Mouse (Mus musculus) MEL (cell line): ENCODE measurements at regions not wholly inside any gene's neighbourhood (a gene's known extent, or its start where the extent isn't known, plus 50 kb on each side); places are given as distances from the start of the nearest gene placed in this dataset.

Experiments used
- DNase-seq: peaks from one replicate; pipeline ENCODE4 v3.0.0; 2011; ENCODE audit warnings: low read depth, low spot score
- H3K27ac ChIP-seq: 2 replicates; pipeline ENCODE4 v1.5.1; 2012; ENCODE audit warnings: low read depth, mild to moderate bottlenecking, control low read depth, low read length, moderate library complexity; ENCODE audit not compliant: control insufficient read depth
- H3K27me3 ChIP-seq, 2 experiments: fragments of 150-350 bp in 1 of 2; sonication (generic) in 1 of 2; 2 replicates each; pipeline ENCODE4 v1.6.1; 2012; ENCODE audit warnings: low read length in 2 of 2, mild to moderate bottlenecking in 2 of 2, improper control_type of control experiment in 1 of 2, moderate library complexity in 1 of 2; ENCODE audit not compliant: insufficient read depth in 2 of 2, control insufficient read depth in 1 of 2
- H3K36me3 ChIP-seq, 2 experiments: 2 replicates each; pipeline ENCODE4 v1.6.1; 2012 to 2014; ENCODE audit warnings: low read length in 2 of 2, improper control_type of control experiment in 1 of 2, inconsistent platforms in 1 of 2, mild to moderate bottlenecking in 1 of 2; ENCODE audit not compliant: insufficient read depth in 2 of 2, control insufficient read depth in 1 of 2
- H3K4me1 ChIP-seq, 2 experiments: fragments of 150-350 bp in 1 of 2; sonication (generic) in 1 of 2; 2 replicates each; pipeline ENCODE4 v1.6.1; 2012; ENCODE audit warnings: low read length in 2 of 2, improper control_type of control experiment in 1 of 2, mild to moderate bottlenecking in 1 of 2; ENCODE audit not compliant: insufficient read depth in 2 of 2, control insufficient read depth in 1 of 2
- H3K4me3 ChIP-seq, 2 experiments: fragments of 150-350 bp in 1 of 2; sonication (generic) in 1 of 2; 2 replicates each; pipeline ENCODE4 v1.5.1; 2012; ENCODE audit warnings: low read depth in 2 of 2, low read length in 2 of 2, mild to moderate bottlenecking in 2 of 2, moderate library complexity in 2 of 2, control low read depth in 1 of 2, improper control_type of control experiment in 1 of 2; ENCODE audit not compliant: control insufficient read depth in 1 of 2, insufficient read depth in 1 of 2
- H3K79me2 ChIP-seq: 2 replicates; pipeline ENCODE4 v1.6.1; 2012; ENCODE audit warnings: mild to moderate bottlenecking, low read length, moderate library complexity; ENCODE audit not compliant: control insufficient read depth, poor library complexity, insufficient read depth
- H3K9ac ChIP-seq: 2 replicates; pipeline ENCODE4 v1.6.1; 2012; ENCODE audit warnings: low read depth, mild to moderate bottlenecking, control low read depth, low read length, moderate library complexity; ENCODE audit not compliant: control insufficient read depth, poor library complexity, severe bottlenecking
- H3K9me3 ChIP-seq: fragments of 150-350 bp; sonication (generic); replicated peaks from 2 replicates; pipeline ENCODE4 v1.6.1; 2012; ENCODE audit warnings: mild to moderate bottlenecking, low read length, improper control_type of control experiment, moderate library complexity; ENCODE audit not compliant: insufficient read depth
- BHLHE40 ChIP-seq: IDR thresholded peaks from 2 replicates; pipeline ENCODE4 v1.6.1; 2012; ENCODE audit warnings: low read depth, mild to moderate bottlenecking, inconsistent platforms, low read length, improper control_type of control experiment, borderline replicate concordance
- CTCF ChIP-seq, 3 experiments: IDR thresholded peaks in 2 of 3; conservative IDR thresholded peaks in 1 of 3; 2 replicates each; pipeline ENCODE4 v1.5.1; 2011 to 2012; ENCODE audit warnings: low read length in 3 of 3, low read depth in 2 of 3, mild to moderate bottlenecking in 2 of 3, improper control_type of control experiment in 1 of 3, inconsistent platforms in 1 of 3, mixed read lengths in 1 of 3, moderate library complexity in 1 of 3; ENCODE audit not compliant: control insufficient read depth in 1 of 3, insufficient read depth in 1 of 3, poor library complexity in 1 of 3, severe bottlenecking in 1 of 3
- E2F4 ChIP-seq: IDR thresholded peaks from 2 replicates; pipeline ENCODE4 v1.6.1; 2011; ENCODE audit warnings: low read depth, low read length, improper control_type of control experiment, borderline replicate concordance
- ETS1 ChIP-seq: IDR thresholded peaks from 2 replicates; pipeline ENCODE4 v1.6.1; 2012; ENCODE audit warnings: low read depth, mild to moderate bottlenecking, inconsistent platforms, low read length, improper control_type of control experiment, moderate library complexity
- GABPA ChIP-seq: IDR thresholded peaks from 2 replicates; pipeline ENCODE4 v1.6.1; 2012; ENCODE audit warnings: low read depth, mild to moderate bottlenecking, inconsistent platforms, low read length, improper control_type of control experiment, moderate library complexity
- GATA1 ChIP-seq: IDR thresholded peaks from 2 replicates; pipeline ENCODE4 v1.6.1; 2011; ENCODE audit warnings: low read depth, low read length, improper control_type of control experiment
- HCFC1 ChIP-seq: IDR thresholded peaks from 2 replicates; pipeline ENCODE4 v1.6.1; 2012; ENCODE audit warnings: low read depth, mild to moderate bottlenecking, inconsistent platforms, low read length, improper control_type of control experiment, moderate library complexity
- JUND ChIP-seq: IDR thresholded peaks from 2 replicates; pipeline ENCODE4 v1.6.1; 2011; ENCODE audit warnings: low read depth, mild to moderate bottlenecking, improper control_type of control experiment, low read length
- MAX ChIP-seq: IDR thresholded peaks from 2 replicates; pipeline ENCODE4 v1.6.1; 2011; ENCODE audit warnings: low read length, improper control_type of control experiment
- MXI1 ChIP-seq: IDR thresholded peaks from 2 replicates; pipeline ENCODE4 v1.6.1; 2011; ENCODE audit warnings: mild to moderate bottlenecking, low read depth, low read length, improper control_type of control experiment
- MYB ChIP-seq: IDR thresholded peaks from 2 replicates; pipeline ENCODE4 v1.6.1; 2011; ENCODE audit warnings: mild to moderate bottlenecking, low read depth, low read length, improper control_type of control experiment
- NELFE ChIP-seq: IDR thresholded peaks from 2 replicates; pipeline ENCODE4 v1.6.1; 2011; ENCODE audit warnings: low read depth, low read length, improper control_type of control experiment
- NRF1 ChIP-seq: IDR thresholded peaks from 2 replicates; pipeline ENCODE4 v1.6.1; 2014; ENCODE audit warnings: low read depth, mild to moderate bottlenecking, inconsistent platforms, low read length, improper control_type of control experiment, moderate library complexity; ENCODE audit not compliant: poor library complexity, insufficient read depth, severe bottlenecking
- RCOR1 ChIP-seq: IDR thresholded peaks from 2 replicates; pipeline ENCODE4 v1.6.1; 2012; ENCODE audit warnings: low read depth, mild to moderate bottlenecking, inconsistent platforms, low read length, improper control_type of control experiment
- SIN3A ChIP-seq: IDR thresholded peaks from 2 replicates; pipeline ENCODE4 v1.6.1; 2012; ENCODE audit warnings: low read length, improper control_type of control experiment, inconsistent platforms
- SMC3 ChIP-seq: IDR thresholded peaks from 2 replicates; pipeline ENCODE4 v1.6.1; 2011; ENCODE audit warnings: low read depth, low read length, improper control_type of control experiment
- TAL1 ChIP-seq: IDR thresholded peaks from 2 replicates; pipeline ENCODE4 v1.6.1; 2012; ENCODE audit warnings: mild to moderate bottlenecking, inconsistent platforms, low read length, moderate library complexity, mixed read lengths
- TBP ChIP-seq: IDR thresholded peaks from 2 replicates; pipeline ENCODE4 v1.8.0; 2011; ENCODE audit warnings: low read depth, low read length, improper control_type of control experiment
- USF1 ChIP-seq: IDR thresholded peaks from 2 replicates; pipeline ENCODE4 v1.6.1; 2014; ENCODE audit warnings: low read depth, mild to moderate bottlenecking, inconsistent platforms, low read length, improper control_type of control experiment, moderate library complexity
- ZKSCAN1 ChIP-seq: IDR thresholded peaks from 2 replicates; pipeline ENCODE4 v1.6.1; 2012; ENCODE audit warnings: low read depth, mild to moderate bottlenecking, inconsistent platforms, low read length, improper control_type of control experiment, moderate library complexity
- ZMIZ1 ChIP-seq: IDR thresholded peaks from 2 replicates; pipeline ENCODE4 v1.6.1; 2012; ENCODE audit warnings: low read depth, mild to moderate bottlenecking, inconsistent platforms, low read length, improper control_type of control experiment, moderate library complexity
- ZNF384 ChIP-seq: IDR thresholded peaks from 2 replicates; pipeline ENCODE4 v1.6.1; 2012; ENCODE audit warnings: low read depth, mild to moderate bottlenecking, inconsistent platforms, low read length, improper control_type of control experiment

- TF ChIP-seq GATA1 (no peak), BHLHE40 (no peak), TAL1 (no peak), HCFC1 (no peak)
- TF ChIP-seq, all 39 proteins: peak for 0
Observed at GRCm38 (mm10) chr14:71642536-71642935, 849.1 kb downstream of the Gm9195 start.

GRCm38 (mm10) chr14:71639083-71639482, 852.6 kb downstream of the Gm9195 start:
- H3K9me3 ChIP-seq: no peaks in the 10 kb centered on the region
- H3K27me3 ChIP-seq: no peaks in the 10 kb centered on the region

More at GRCm38 (mm10) chr14:71642536-71642935, 849.1 kb downstream of the Gm9195 start:
- Histone ChIP-seq H3K9ac (no peak overlapping the region), H3K9me3 (no peaks in the 10 kb centered on the region), H3K36me3 (no peaks in the 10 kb centered on the region), H3K27ac (no peak overlapping the region), H3K27me3 (no peaks in the 10 kb centered on the region), H3K4me1 (no peaks in the 10 kb centered on the region), H3K4me3 (no peak overlapping the region), H3K79me2 (no peaks in the 10 kb centered on the region)
- no peak for DNase-seq

GRCm38 (mm10) chr14:71635091-71635490, 856.5 kb downstream of the Gm9195 start:
- Histone ChIP-seq H3K36me3 (no peaks in the 10 kb centered on the region), H3K4me3 (no peak overlapping the region), H3K9me3 (no peaks in the 10 kb centered on the region), H3K79me2 (no peaks in the 10 kb centered on the region), H3K27ac (no peak overlapping the region), H3K4me1 (no peaks in the 10 kb centered on the region), H3K27me3 (no peaks in the 10 kb centered on the region)
- no peak for DNase-seq
- TF ChIP-seq MYB: no peak
- TF ChIP-seq MXI1: no peak
- TF ChIP-seq SIN3A: no peak
- TF ChIP-seq JUND: no peak
- TF ChIP-seq ZKSCAN1: no peak
- no peak for TF ChIP-seq USF1
- no peak for TF ChIP-seq HCFC1
- no peak for TF ChIP-seq E2F4
- TF ChIP-seq MAX: no peak
- no peak for TF ChIP-seq SMC3
- no peak for TF ChIP-seq GABPA
- TF ChIP-seq NELFE: no peak
- no peak for TF ChIP-seq ETS1
- TF ChIP-seq CTCF (IDR thresholded peaks at IDR 0.05 in 2 of 3, conservative IDR thresholded peaks at IDR 0.05 in 1 of 3; ENCODE audit: control insufficient read depth in 1 of 3, insufficient read depth in 1 of 3, low read depth in 2 of 3, low read length in 3 of 3, poor library complexity in 1 of 3, severe bottlenecking in 1 of 3): no peak
- TF ChIP-seq, all 39 proteins: peak for 0
- H3K9ac ChIP-seq: no peak overlapping the region

More at GRCm38 (mm10) chr14:71639083-71639482, 852.6 kb downstream of the Gm9195 start:
- Histone ChIP-seq H3K9ac (no peak overlapping the region), H3K4me3 (no peak overlapping the region), H3K79me2 (no peaks in the 10 kb centered on the region), H3K36me3 (no peaks in the 10 kb centered on the region), H3K27ac (no peak overlapping the region), H3K4me1 (no peaks in the 10 kb centered on the region)
- DNase-seq: no peak
- no peak for TF ChIP-seq NRF1
- TF ChIP-seq TBP: no peak
- no peak for TF ChIP-seq ZMIZ1
- TF ChIP-seq RCOR1: no peak
- no peak for TF ChIP-seq JUND
- TF ChIP-seq ZNF384: no peak
- TF ChIP-seq CTCF (IDR thresholded peaks at IDR 0.05 in 2 of 3, conservative IDR thresholded peaks at IDR 0.05 in 1 of 3; ENCODE audit: control insufficient read depth in 1 of 3, insufficient read depth in 1 of 3, low read depth in 2 of 3, low read length in 3 of 3, poor library complexity in 1 of 3, severe bottlenecking in 1 of 3): no peak
